Mouse (Mus musculus): ENCODE measurements around the gene Rab6b.

GRCm38 (mm10) chr9:103224721-103225120 is 113.1 kb downstream of the Rab6b start:
- TF ChIP-seq CTCF (IDR thresholded peaks at IDR 0.05; ENCODE audit: borderline replicate concordance, insufficient read depth, low read depth, low read length) (no peak), POLR2A (IDR thresholded peaks at IDR 0.05; ENCODE audit: borderline replicate concordance, insufficient read depth, low read length) (no peak)
